Mouse (Mus musculus) midbrain, embryonic 11.5 days (tissue): ENCODE results near the gene Nfkbil1. TPM values are rescaled to one million over a fixed set of nuclear protein-coding genes. Genes with fewer than 3 reads are reported as not detected.

Experiments
- ATAC-seq: fragments of 200-750 bp; cut with Nextera tagmentation; 2 replicates; pipeline ENCODE4 v1.8.0; 2017; ENCODE audit warnings: moderate TSS enrichment, moderate library complexity; ENCODE audit not compliant: low FRiP score
- DNase-seq: peaks from one replicate; pipeline ENCODE4 v3.0.0; 2015; ENCODE audit warnings: low spot score; ENCODE audit errors: missing footprints
- H3K27ac ChIP-seq: fragments of 300-500 bp; sonication (generic); 2 replicates; pipeline ENCODE4 v1.5.1; 2014; ENCODE audit warnings: low read depth, low read length
- H3K27me3 ChIP-seq: fragments of 300-500 bp; sonication (generic); 2 replicates; pipeline ENCODE4 v1.6.1; 2014; ENCODE audit warnings: mild to moderate bottlenecking, low read length, moderate library complexity, mixed read lengths; ENCODE audit not compliant: control insufficient read depth, insufficient read depth
- H3K36me3 ChIP-seq: fragments of 300-500 bp; sonication (generic); 2 replicates; pipeline ENCODE4 v1.6.1; 2014; ENCODE audit warnings: mild to moderate bottlenecking, low read length, moderate library complexity, mixed read lengths; ENCODE audit not compliant: control insufficient read depth, insufficient read depth
- H3K4me1 ChIP-seq: fragments of 300-500 bp; sonication (generic); 2 replicates; pipeline ENCODE4 v1.6.1; 2014; ENCODE audit warnings: low read length; ENCODE audit not compliant: control insufficient read depth, insufficient read depth
- H3K4me2 ChIP-seq: fragments of 300-500 bp; sonication (generic); 2 replicates; pipeline ENCODE4 v1.6.1; 2014; ENCODE audit warnings: mild to moderate bottlenecking, moderate library complexity
- H3K4me3 ChIP-seq: fragments of 300-500 bp; sonication (generic); 2 replicates; pipeline ENCODE4 v1.5.1; 2014; ENCODE audit warnings: low read depth, low read length
- H3K9ac ChIP-seq: fragments of 300-500 bp; sonication (generic); 2 replicates; pipeline ENCODE4 v1.6.1; 2014; ENCODE audit warnings: low read length
- H3K9me3 ChIP-seq: fragments of 300-500 bp; sonication (generic); 2 replicates; pipeline ENCODE4 v1.6.1; 2016; ENCODE audit warnings: low read length; ENCODE audit not compliant: control insufficient read depth
- WGBS: fragments of 180-500 bp; shearing (Covaris S2); extraction: QIAGEN DNeasy Blood & Tissue Kit; methylation state at CpG from one replicate; pipeline ENCODE4 v1.1.7; 2014; 5-methylcytosine and 5-hydroxymethylcytosine counted together
- polyA plus RNA-seq: library from polyadenylated mRNA; unstranded; fragments of >200 nt; fragmentation: Nextera tagmentation; extraction: Ambion mirVana; gene quantifications from 2 replicates; pipeline ENCODE4 v1.2.1, GENCODE M21; 2014

The Nfkbil1 gene
- polyA plus RNA-seq, 1 experiment from 2014 or later: 4.4 TPM

DNA sequence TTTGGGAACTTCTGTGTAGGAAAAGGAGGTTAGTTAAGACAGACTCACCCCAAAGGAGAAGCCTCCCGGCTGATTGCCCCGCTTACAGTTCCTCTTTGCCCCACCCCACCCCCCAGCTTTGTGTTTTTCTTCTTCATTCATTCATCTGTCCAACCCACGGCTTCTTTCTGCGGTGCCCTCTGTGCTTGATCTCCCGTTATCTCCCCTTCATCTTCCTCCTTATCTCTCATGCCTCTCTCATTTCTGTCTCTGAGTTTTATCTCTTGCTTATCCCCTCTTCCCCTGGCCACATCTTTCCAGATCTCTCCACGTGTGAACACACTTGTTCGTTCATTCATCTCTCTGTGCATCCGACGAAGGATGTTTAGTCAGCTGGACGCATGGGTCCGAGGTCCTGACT, 34.5 kb downstream of the Nfkbil1 start:
- no peaks in the 10 kb centered on the region for H3K36me3 ChIP-seq
- no peaks in the 10 kb centered on the region for H3K9me3 ChIP-seq

DNA sequence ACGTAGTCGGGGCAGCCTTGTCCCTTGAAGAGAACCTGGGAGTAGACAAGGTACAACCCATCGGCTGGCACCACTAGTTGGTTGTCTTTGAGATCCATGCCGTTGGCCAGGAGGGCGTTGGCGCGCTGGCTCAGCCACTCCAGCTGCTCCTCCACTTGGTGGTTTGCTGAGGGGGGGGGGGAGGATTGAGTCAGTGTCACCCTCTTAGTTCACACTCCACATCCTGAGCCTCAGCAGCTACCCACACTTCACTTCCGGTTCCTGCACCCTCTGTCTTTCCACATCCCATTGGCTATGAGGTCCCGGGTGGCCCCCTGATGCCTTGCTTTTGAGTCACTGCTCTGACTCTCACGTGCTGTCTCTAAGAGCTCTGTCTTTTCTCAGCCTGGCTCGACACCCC, 35.2 kb downstream of the Nfkbil1 start:
- H3K9ac ChIP-seq: no peak overlapping the region
- ATAC-seq (no peak), DNase-seq (no peak)
- H3K9me3 ChIP-seq: no peaks in the 10 kb centered on the region
- peaks cover 13% of the 10 kb centered on the region for H3K27me3 ChIP-seq
- no peaks in the 10 kb centered on the region for H3K36me3 ChIP-seq
- peaks cover 4% of the 10 kb centered on the region; the same call in 1 of the 2 replicates for H3K4me1 ChIP-seq
- no peak overlapping the region for H3K27ac ChIP-seq
- 91% methylated on average over 11 of the region's 11 CpGs for WGBS
- no peak overlapping the region for H3K4me2 ChIP-seq
- H3K4me3 ChIP-seq: no peak overlapping the region

More for the DNA sequence above, 34.5 kb downstream of the Nfkbil1 start:
- H3K4me1 ChIP-seq: peaks cover 1% of the 10 kb centered on the region; the same call in 1 of the 2 replicates
- H3K4me3 ChIP-seq: no peak overlapping the region
- H3K4me2 ChIP-seq: no peak overlapping the region
- peaks cover 6% of the 10 kb centered on the region for H3K27me3 ChIP-seq
- DNase-seq (no peak), ATAC-seq (no peak)
- 80% methylated on average over 11 of the region's 11 CpGs for WGBS
- no peak overlapping the region for H3K27ac ChIP-seq
- no peak overlapping the region for H3K9ac ChIP-seq

DNA sequence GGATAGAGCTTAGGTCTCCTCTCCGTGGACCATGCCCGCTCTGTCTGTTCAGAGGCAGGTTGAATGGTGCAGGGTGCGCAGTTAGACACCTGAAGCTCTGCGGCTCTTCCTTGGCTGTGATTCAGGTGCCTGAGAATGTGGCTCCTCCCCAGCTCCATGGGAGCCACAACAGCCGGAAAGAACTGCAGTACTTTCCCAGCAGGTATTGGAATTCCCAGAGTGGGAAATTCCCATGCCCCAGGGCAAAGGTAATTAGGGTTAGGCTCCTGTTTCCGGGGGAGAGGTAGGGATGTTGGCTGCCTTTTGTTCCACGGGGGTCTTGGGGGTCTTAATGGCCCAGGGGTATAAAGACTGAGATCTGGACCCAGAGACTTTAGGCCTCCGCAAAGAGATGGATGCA, 36.6 kb downstream of the Nfkbil1 start:
- WGBS: 38% methylated on average over 8 of the region's 8 CpGs
- Histone ChIP-seq H3K27me3 (peaks cover 26% of the 10 kb centered on the region), H3K9ac (no peak overlapping the region), H3K9me3 (no peaks in the 10 kb centered on the region), H3K4me2 (no peak overlapping the region), H3K4me3 (no peak overlapping the region), H3K36me3 (no peaks in the 10 kb centered on the region), H3K4me1 (peaks cover 4% of the 10 kb centered on the region; the same call in 1 of the 2 replicates), H3K27ac (no peak overlapping the region)
- DNase-seq (no peak), ATAC-seq (no peak)

DNA sequence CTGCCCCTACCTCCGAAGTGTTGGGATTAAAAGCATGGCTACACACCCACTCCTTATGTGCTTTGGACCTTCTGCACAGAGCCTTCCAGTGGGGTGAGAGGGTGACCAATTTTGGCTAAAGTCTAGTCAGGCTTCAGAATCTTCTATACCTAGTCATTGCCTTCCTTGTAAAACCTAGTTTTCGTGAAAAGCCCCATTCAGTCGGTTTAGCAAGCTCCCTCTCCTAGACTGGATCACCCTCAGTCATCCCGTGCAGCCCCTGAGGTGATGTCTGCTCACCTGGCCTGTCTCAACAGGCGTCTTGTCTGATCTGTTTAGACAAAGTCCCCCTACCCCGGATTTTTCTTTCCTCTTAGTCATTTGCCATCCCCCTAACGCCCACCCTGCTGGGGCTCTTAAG, 37.6 kb downstream of the Nfkbil1 start:
- H3K4me1 ChIP-seq: peaks cover 4% of the 10 kb centered on the region; the same call in 1 of the 2 replicates
- no peak overlapping the region for H3K9ac ChIP-seq
- H3K9me3 ChIP-seq: no peaks in the 10 kb centered on the region
- no peaks in the 10 kb centered on the region for H3K36me3 ChIP-seq
- ATAC-seq (no peak), DNase-seq (no peak)
- no peak overlapping the region for H3K4me2 ChIP-seq
- 69% methylated on average over 7 of the region's 7 CpGs for WGBS
- no peak overlapping the region for H3K27ac ChIP-seq
- no peak overlapping the region for H3K4me3 ChIP-seq
- H3K27me3 ChIP-seq: peaks cover 26% of the 10 kb centered on the region

DNA sequence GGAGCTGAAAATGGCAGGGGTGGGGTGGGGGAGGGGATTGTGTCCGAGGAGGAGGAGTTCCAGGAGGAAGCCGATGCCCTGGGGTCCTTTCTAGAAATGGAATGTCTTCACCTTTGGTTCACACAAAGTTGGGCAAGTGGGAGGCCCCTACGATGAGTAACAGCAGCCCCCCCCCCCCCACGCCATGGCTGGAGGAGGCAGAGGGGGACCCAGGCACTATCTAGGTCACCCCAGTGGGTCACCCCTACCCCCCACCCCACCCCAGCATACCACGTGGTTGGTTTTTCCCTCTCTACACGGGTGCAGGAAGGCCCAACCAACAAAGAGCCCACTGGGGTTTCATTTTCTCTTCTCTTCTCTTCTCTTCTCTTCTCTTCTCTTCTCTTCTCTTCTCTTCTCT, 38.5 kb downstream of the Nfkbil1 start:
- WGBS: 44% methylated on average over 5 of the region's 6 CpGs
- DNase-seq (no peak), ATAC-seq (no peak)
- H3K9me3 ChIP-seq: no peaks in the 10 kb centered on the region
- no peak overlapping the region for H3K4me2 ChIP-seq
- H3K4me1 ChIP-seq: peaks cover 4% of the 10 kb centered on the region; the same call in 1 of the 2 replicates
- H3K9ac ChIP-seq: no peak overlapping the region
- H3K27ac ChIP-seq: no peak overlapping the region
- peaks cover 26% of the 10 kb centered on the region for H3K27me3 ChIP-seq
- no peak overlapping the region for H3K4me3 ChIP-seq
- no peaks in the 10 kb centered on the region for H3K36me3 ChIP-seq

DNA sequence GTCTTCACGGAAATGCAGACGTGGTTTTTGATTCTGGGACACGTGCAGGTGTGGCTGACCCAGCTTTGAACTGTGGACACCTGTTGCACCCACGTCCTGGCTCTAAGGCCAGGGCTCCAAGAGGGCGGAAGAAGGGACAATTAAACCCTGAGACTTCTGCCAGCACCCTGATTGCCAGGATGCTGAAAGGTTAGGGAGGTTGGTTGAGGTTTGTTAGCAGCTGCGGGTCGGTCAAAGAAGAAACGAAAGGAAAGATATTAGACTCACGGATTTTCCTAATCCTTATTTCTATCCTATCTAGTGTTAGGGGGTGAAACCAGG, 39.3 kb downstream of the Nfkbil1 start:
- peak overlapping the region; percentile 40 for H3K4me2 ChIP-seq
- DNase-seq: no peak
- H3K9me3 ChIP-seq: no peaks in the 10 kb centered on the region
- peak overlapping the region; percentile 23 for H3K4me3 ChIP-seq
- ATAC-seq: no peak
- H3K4me1 ChIP-seq: peaks cover 4% of the 10 kb centered on the region; the same call in 1 of the 2 replicates
- no peak overlapping the region for H3K27ac ChIP-seq
- WGBS: 40% methylated on average over 9 of the region's 9 CpGs
- no peaks in the 10 kb centered on the region for H3K36me3 ChIP-seq
- H3K27me3 ChIP-seq: peaks cover 26% of the 10 kb centered on the region
- H3K9ac ChIP-seq: no peak overlapping the region

DNA sequence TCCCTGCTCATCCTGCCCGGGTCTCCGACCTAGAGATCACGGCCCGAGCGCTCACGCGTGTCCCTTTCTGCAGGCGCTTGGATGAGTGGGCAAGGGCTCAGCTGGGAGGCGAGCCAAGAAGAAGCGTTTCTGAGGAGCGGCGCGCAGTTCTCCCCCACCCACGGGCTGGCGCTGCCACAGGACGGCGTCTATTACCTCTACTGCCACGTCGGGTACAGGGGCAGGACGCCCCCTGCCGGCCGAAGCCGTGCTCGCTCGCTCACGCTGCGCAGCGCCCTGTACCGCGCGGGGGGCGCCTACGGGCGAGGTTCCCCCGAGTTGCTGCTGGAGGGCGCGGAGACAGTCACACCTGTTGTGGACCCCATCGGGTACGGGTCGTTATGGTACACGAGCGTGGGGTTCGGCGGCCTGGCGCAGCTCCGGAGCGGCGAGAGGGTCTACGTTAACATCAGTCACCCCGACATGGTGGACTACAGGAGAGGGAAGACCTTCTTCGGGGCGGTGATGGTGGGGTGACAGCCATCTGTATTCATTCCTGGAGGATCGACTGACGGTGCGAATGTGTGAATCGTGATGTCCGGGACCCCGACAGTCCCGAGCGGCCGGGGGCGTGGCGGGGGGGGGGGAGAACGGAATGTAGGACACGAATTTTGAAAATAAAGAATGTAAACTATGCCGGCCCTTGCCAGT, 39.8 kb downstream of the Nfkbil1 start:
- DNase-seq (peak; percentile 98), ATAC-seq (peak; percentile 73)
- Histone ChIP-seq H3K4me1 (peaks cover 4% of the 10 kb centered on the region; the same call in 1 of the 2 replicates), H3K27ac (no peak overlapping the region), H3K4me3 (peak overlapping the region; percentile 23), H3K9ac (peak overlapping the region; percentile 10; the same call in 1 of the 2 replicates), H3K27me3 (peaks cover 26% of the 10 kb centered on the region), H3K36me3 (no peaks in the 10 kb centered on the region), H3K9me3 (no peaks in the 10 kb centered on the region), H3K4me2 (peak overlapping the region; percentile 40)
- WGBS: 2% methylated on average over 66 of the region's 66 CpGs

DNA sequence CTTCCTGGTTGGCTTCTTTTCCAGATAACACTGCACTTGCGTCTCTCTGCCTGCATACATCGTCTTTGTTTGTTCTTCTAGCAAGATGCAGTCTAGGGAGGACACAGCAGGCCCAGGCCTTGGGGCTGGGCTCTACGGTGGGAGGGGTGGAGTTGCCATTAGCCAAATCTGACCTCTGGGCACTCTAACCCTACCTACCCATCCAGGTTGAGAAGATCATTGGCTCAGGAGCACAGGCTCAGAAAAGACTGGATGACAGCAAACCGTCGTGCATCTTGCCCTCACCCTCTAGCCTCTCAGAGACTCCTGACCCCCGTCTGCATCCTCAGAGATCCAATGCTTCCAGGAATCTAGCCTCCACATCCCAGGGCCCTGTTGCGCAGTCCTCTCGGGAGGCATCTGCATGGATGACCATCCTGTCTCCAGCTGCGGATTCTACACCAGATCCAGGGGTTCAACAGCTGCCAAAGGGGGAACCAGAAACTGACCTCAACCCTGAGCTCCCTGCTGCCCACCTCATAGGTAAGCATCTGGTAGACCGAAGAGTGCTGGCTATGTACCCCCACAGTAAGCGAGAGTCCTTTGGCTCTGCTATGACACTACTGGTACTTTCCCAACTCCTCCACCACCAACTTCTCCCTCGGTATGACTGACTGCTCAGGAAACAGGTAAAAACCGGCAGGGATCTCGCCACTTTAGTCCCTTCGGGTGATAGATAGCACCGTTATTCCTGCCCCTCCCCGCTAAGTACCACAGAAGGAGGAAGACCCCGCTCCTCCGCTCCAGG, 40.6 kb downstream of the Nfkbil1 start:
- H3K4me2 ChIP-seq: peak overlapping the region; percentile 40
- H3K9ac ChIP-seq: peak overlapping the region; percentile 10; the same call in 1 of the 2 replicates
- DNase-seq (peak; percentile 90), ATAC-seq (no peak)
- 45% methylated on average over 19 of the region's 19 CpGs for WGBS
- H3K27ac ChIP-seq: no peak overlapping the region
- H3K27me3 ChIP-seq: peaks cover 26% of the 10 kb centered on the region
- peak overlapping the region; percentile 23 for H3K4me3 ChIP-seq
- H3K4me1 ChIP-seq: peaks cover 4% of the 10 kb centered on the region; the same call in 1 of the 2 replicates
- no peaks in the 10 kb centered on the region for H3K36me3 ChIP-seq
- no peaks in the 10 kb centered on the region for H3K9me3 ChIP-seq
